18 mouse cellular contexts compared by ENCODE assay signal in the genomic region with DNA sequence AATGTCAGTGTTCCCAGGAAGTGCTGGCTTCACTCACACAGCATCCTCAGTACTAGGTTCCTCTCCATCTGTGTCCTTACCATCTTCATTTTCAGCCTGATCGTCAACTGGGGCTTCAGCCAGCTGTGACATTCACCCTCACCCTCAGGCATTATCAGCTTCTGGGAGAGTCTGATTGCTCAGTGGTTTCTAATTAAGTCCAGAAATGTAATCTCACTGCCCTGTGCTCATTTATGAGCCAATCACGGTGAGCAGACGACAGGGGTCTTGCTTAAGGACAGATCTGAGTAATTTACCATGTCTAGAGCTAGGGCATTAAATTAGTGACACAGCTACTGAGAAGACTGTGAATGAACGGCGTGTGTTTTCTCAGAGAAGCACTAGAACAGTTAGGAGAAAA.
DNase-seq lines count a peak whose midpoint lies in the region; ATAC-seq lines count a peak whose summit lies in the region.
"Had no signal": no experiment of that assay in that cellular context is flagged by ENCODE, and none has a peak within 500 bp of the region (broad histone marks: within the 10 kb centered on the region; RNA-seq: fewer than 3 reads in every experiment).

No protein-coding gene starts in this region.

- no peaks in the 10 kb centered on the region for H3K27me3 ChIP-seq in neural tube, embryonic 12.5 days (replicated peaks)
- H3K27me3 ChIP-seq in neural tube, embryonic 15.5 days (replicated peaks) = no peaks in the 10 kb centered on the region
- H3K27me3 ChIP-seq in hindbrain, embryonic 15.5 days = no peaks in the 10 kb centered on the region
- H3K27me3 ChIP-seq: heart, embryonic 12.5 days; liver, embryonic 15.5 days had no signal

- 32% methylated on average over 5 of the region's 5 CpGs for WGBS in neural tube, embryonic 12.5 days
- WGBS in neural tube, embryonic 15.5 days = 17% methylated on average over 5 of the region's 5 CpGs
- whole genome bisulfite sequencing in hindbrain, embryonic 15.5 days = 29% methylated on average over 5 of the region's 5 CpGs

- H3K9ac ChIP-seq in neural tube, embryonic 12.5 days = no peak overlapping the region
- H3K9ac ChIP-seq in neural tube, embryonic 15.5 days (replicated peaks) = no peak overlapping the region
- H3K9ac ChIP-seq in hindbrain, embryonic 15.5 days = no peak overlapping the region
- H3K9ac ChIP-seq: embryonic facial prominence, embryonic 12.5 days; heart, embryonic 12.5 days; liver, embryonic 15.5 days had no signal

- peak; percentile 31 for DNase-seq in embryo, embryonic 10 days (ENCODE audit: low spot score)
- DNase-seq in embryo, embryonic 9.5 days (ENCODE audit: extremely low spot score) = no peak
- peak; percentile 5 for DNase-seq in retina, postnatal 7 days (ENCODE audit: low read depth, low spot score)
- DNase-seq in urinary bladder, postnatal 4 days (ENCODE audit: low spot score in 2 of 2) = no peak
- DNase-seq in gastrocnemius, postnatal 14 days = no peak
- DNase-seq: cerebellum, adult 18-20 months; heart, postnatal 36 days; kidney, adult 18-20 months; kidney, postnatal 4 days; lung, postnatal 36 days; right cerebral cortex, postnatal 25 days had no signal

- no peaks in the 10 kb centered on the region for H3K4me1 ChIP-seq in neural tube, embryonic 12.5 days
- no peaks in the 10 kb centered on the region for H3K4me1 ChIP-seq in neural tube, embryonic 15.5 days
- H3K4me1 ChIP-seq in hindbrain, embryonic 15.5 days (replicated peaks) = no peaks in the 10 kb centered on the region
- H3K4me1 ChIP-seq: heart, embryonic 12.5 days; liver, embryonic 15.5 days had no signal

- no peaks in the 10 kb centered on the region for H3K9me3 ChIP-seq in neural tube, embryonic 12.5 days
- no peaks in the 10 kb centered on the region for H3K9me3 ChIP-seq in neural tube, embryonic 15.5 days (replicated peaks)
- H3K9me3 ChIP-seq in hindbrain, embryonic 15.5 days = no peaks in the 10 kb centered on the region
- H3K9me3 ChIP-seq: embryonic facial prominence, embryonic 12.5 days; heart, embryonic 12.5 days; liver, embryonic 15.5 days had no signal

- H3K36me3 ChIP-seq in neural tube, embryonic 12.5 days = no peaks in the 10 kb centered on the region
- no peaks in the 10 kb centered on the region for H3K36me3 ChIP-seq in neural tube, embryonic 15.5 days
- no peaks in the 10 kb centered on the region for H3K36me3 ChIP-seq in hindbrain, embryonic 15.5 days
- H3K36me3 ChIP-seq: embryonic facial prominence, embryonic 12.5 days; heart, embryonic 12.5 days; liver, embryonic 15.5 days had no signal

- no peak overlapping the region for H3K4me2 ChIP-seq in neural tube, embryonic 12.5 days (replicated peaks)
- no peak overlapping the region for H3K4me2 ChIP-seq in neural tube, embryonic 15.5 days
- no peak overlapping the region for H3K4me2 ChIP-seq in hindbrain, embryonic 15.5 days
- H3K4me2 ChIP-seq: embryonic facial prominence, embryonic 12.5 days; heart, embryonic 12.5 days; liver, embryonic 15.5 days had no signal

- no peak overlapping the region for H3K4me3 ChIP-seq in neural tube, embryonic 12.5 days
- H3K4me3 ChIP-seq in neural tube, embryonic 15.5 days (replicated peaks) = no peak overlapping the region
- no peak overlapping the region for H3K4me3 ChIP-seq in hindbrain, embryonic 15.5 days
- H3K4me3 ChIP-seq: embryonic facial prominence, embryonic 12.5 days; heart, embryonic 12.5 days; liver, embryonic 15.5 days had no signal

- intact Hi-C loops in gastrocnemius, postnatal 14 days (cut with DNase I; ENCODE audit: low total_unique reads) = no loop called here

- no peak overlapping the region for H3K27ac ChIP-seq in neural tube, embryonic 12.5 days
- no peak overlapping the region for H3K27ac ChIP-seq in neural tube, embryonic 15.5 days (replicated peaks)
- no peak overlapping the region for H3K27ac ChIP-seq in hindbrain, embryonic 15.5 days (replicated peaks)
- H3K27ac ChIP-seq: embryonic facial prominence, embryonic 12.5 days; liver, embryonic 15.5 days had no signal

- peak; percentile 77 for ATAC-seq in neural tube, embryonic 12.5 days (ENCODE audit: low FRiP score, low read depth)
- ATAC-seq in neural tube, embryonic 15.5 days (ENCODE audit: low FRiP score) = no peak
- ATAC-seq in hindbrain, embryonic 15.5 days (ENCODE audit: low FRiP score, low read depth) = peak; percentile 51; the same call in 1 of the 2 replicates
- ATAC-seq: Patski had no signal

Comparison
In these comparisons a context has a peak if more than half of its experiments do, and no peak if none do; other contexts are left out.
1. DNase-seq: peak in embryo, embryonic 10 days (single experiment) and retina, postnatal 7 days (single experiment); none in embryo, embryonic 9.5 days (single experiment), urinary bladder, postnatal 4 days (0 of 2) and gastrocnemius, postnatal 14 days (single experiment).